Mouse (Mus musculus) midbrain, embryonic 11.5 days (tissue): ENCODE results near the gene Muc1. TPM values are rescaled to one million over a fixed set of nuclear protein-coding genes. Genes with fewer than 3 reads are reported as not detected.

Source experiments
- ATAC-seq: fragments of 200-750 bp; cut with Nextera tagmentation; 2 replicates; pipeline ENCODE4 v1.8.0; 2017; ENCODE audit warnings: moderate TSS enrichment, moderate library complexity; ENCODE audit not compliant: low FRiP score
- DNase-seq: peaks from one replicate; pipeline ENCODE4 v3.0.0; 2015; ENCODE audit warnings: low spot score; ENCODE audit errors: missing footprints
- H3K27ac ChIP-seq: fragments of 300-500 bp; sonication (generic); 2 replicates; pipeline ENCODE4 v1.5.1; 2014; ENCODE audit warnings: low read depth, low read length
- H3K27me3 ChIP-seq: fragments of 300-500 bp; sonication (generic); 2 replicates; pipeline ENCODE4 v1.6.1; 2014; ENCODE audit warnings: mild to moderate bottlenecking, low read length, moderate library complexity, mixed read lengths; ENCODE audit not compliant: control insufficient read depth, insufficient read depth
- H3K36me3 ChIP-seq: fragments of 300-500 bp; sonication (generic); 2 replicates; pipeline ENCODE4 v1.6.1; 2014; ENCODE audit warnings: mild to moderate bottlenecking, low read length, moderate library complexity, mixed read lengths; ENCODE audit not compliant: control insufficient read depth, insufficient read depth
- H3K4me1 ChIP-seq: fragments of 300-500 bp; sonication (generic); 2 replicates; pipeline ENCODE4 v1.6.1; 2014; ENCODE audit warnings: low read length; ENCODE audit not compliant: control insufficient read depth, insufficient read depth
- H3K4me2 ChIP-seq: fragments of 300-500 bp; sonication (generic); 2 replicates; pipeline ENCODE4 v1.6.1; 2014; ENCODE audit warnings: mild to moderate bottlenecking, moderate library complexity
- H3K4me3 ChIP-seq: fragments of 300-500 bp; sonication (generic); 2 replicates; pipeline ENCODE4 v1.5.1; 2014; ENCODE audit warnings: low read depth, low read length
- H3K9ac ChIP-seq: fragments of 300-500 bp; sonication (generic); 2 replicates; pipeline ENCODE4 v1.6.1; 2014; ENCODE audit warnings: low read length
- H3K9me3 ChIP-seq: fragments of 300-500 bp; sonication (generic); 2 replicates; pipeline ENCODE4 v1.6.1; 2016; ENCODE audit warnings: low read length; ENCODE audit not compliant: control insufficient read depth
- WGBS: fragments of 180-500 bp; shearing (Covaris S2); extraction: QIAGEN DNeasy Blood & Tissue Kit; methylation state at CpG from one replicate; pipeline ENCODE4 v1.1.7; 2014; 5-methylcytosine and 5-hydroxymethylcytosine counted together
- polyA plus RNA-seq: library from polyadenylated mRNA; unstranded; fragments of >200 nt; fragmentation: Nextera tagmentation; extraction: Ambion mirVana; gene quantifications from 2 replicates; pipeline ENCODE4 v1.2.1, GENCODE M21; 2014

The Muc1 gene
- polyA plus RNA-seq, 1 experiment from 2014 or later, result 2.7 TPM

DNA sequence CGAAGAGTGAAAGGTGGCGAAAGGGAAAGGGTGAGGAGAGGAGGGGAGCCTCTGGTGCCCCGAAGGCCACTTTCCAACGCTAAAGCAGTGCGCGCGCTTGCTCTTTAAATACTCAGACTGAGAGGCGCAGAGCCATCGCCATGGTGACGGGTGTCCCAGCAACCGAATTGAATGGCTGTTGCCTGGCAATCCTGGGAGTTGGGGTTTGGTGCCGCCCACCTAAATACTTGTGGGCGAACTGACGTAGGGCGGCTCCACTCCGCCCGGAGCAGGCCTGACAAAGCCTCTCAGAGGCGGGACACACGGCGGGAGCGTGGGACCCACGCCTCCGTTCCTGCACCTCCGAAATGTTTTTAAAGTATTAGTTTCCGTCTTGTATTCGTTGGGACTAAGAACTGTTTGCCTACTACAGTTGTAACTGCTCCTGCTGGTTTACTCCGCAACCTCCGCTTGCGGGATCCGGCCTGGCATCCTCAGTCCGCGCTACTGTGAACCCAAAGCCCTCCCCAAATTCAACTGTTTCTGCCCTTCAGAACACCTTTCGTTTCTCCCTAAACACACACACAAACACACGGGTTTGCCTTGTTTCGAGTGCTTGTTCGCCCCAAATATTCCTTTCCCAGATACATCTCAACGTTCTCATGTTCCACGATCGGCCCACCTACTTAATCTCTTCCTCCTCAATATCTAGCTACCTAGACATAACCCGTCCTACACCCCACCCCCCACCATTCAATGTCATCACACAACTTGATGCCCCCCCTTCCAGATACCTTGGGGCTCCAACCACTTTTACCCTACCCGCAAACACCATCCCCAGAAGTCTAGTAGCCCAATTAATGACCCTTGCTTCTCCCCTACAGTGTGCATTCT is 1.3 kb upstream of the Muc1 start:
- Histone ChIP-seq H3K4me2 (peak overlapping the region; percentile 83), H3K4me3 (peak overlapping the region; percentile 63), H3K27me3 (no peaks in the 10 kb centered on the region), H3K27ac (peak overlapping the region; percentile 89), H3K36me3 (peaks cover 9% of the 10 kb centered on the region; the same call in 1 of the 2 replicates), H3K4me1 (peaks cover 40% of the 10 kb centered on the region), H3K9ac (peak overlapping the region; percentile 93), H3K9me3 (no peaks in the 10 kb centered on the region)
- DNase-seq (peak; percentile 100), ATAC-seq (peak; percentile 76)
- WGBS, result 2% methylated on average over 41 of the region's 41 CpGs

DNA sequence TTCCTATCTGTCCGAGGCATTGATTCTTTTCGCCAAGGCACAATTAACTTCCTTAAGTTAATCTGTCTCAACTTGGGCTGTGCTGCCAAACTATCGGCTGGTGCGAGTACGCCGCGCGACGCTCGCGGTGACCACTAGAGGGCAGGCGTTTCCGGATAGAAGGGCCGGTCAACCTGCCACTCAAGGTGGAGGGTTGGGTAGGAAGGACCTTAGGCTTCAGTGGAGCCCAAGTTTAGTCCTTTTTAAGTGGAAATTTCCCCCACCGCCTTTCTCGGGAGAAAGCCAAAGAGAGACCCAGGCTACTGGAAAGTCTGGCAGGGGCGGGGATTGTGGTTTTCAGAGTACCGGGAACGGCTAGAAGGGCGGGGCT is 692 bp upstream of the Muc1 start:
- Histone ChIP-seq H3K9ac (peak overlapping the region; percentile 93), H3K36me3 (peaks cover 4% of the 10 kb centered on the region; the same call in 1 of the 2 replicates), H3K4me2 (peak overlapping the region; percentile 83), H3K27me3 (no peaks in the 10 kb centered on the region), H3K4me1 (peaks cover 33% of the 10 kb centered on the region), H3K9me3 (no peaks in the 10 kb centered on the region), H3K4me3 (peak overlapping the region; percentile 63), H3K27ac (peak overlapping the region; percentile 88)
- DNase-seq (peak; percentile 99), ATAC-seq (peak; percentile 34; the same call in 1 of the 2 replicates)
- WGBS, result under 1% methylated on average over 20 of the region's 20 CpGs

GRCm38 (mm10) chr3:89229276-89229675 is 419 bp downstream of the Muc1 start:
- H3K4me1 ChIP-seq, result peaks cover 22% of the 10 kb centered on the region
- no peak overlapping the region for H3K27ac ChIP-seq
- H3K9ac ChIP-seq, result 0 out of 2 replicates have a peak overlapping the region, but pooled peaks have one; percentile 21
- 73% methylated on average over 4 of the region's 4 CpGs for WGBS
- ATAC-seq (no peak), DNase-seq (no peak)
- H3K9me3 ChIP-seq, result no peaks in the 10 kb centered on the region
- no peaks in the 10 kb centered on the region for H3K27me3 ChIP-seq
- no peak overlapping the region for H3K4me3 ChIP-seq
- no peaks in the 10 kb centered on the region for H3K36me3 ChIP-seq
- no peak overlapping the region for H3K4me2 ChIP-seq

DNA sequence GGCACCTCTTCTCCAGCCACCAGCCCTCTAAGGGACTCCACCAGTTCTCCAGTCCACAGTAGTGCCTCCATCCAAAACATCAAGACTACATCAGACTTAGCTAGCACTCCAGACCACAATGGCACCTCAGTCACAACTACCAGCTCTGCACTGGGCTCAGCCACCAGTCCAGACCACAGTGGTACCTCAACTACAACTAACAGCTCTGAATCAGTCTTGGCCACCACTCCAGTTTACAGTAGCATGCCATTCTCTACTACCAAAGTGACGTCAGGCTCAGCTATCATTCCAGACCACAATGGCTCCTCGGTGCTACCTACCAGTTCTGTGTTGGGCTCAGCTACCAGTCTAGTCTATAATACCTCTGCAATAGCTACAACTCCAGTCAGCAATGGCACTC is 1.7 kb downstream of the Muc1 start:
- DNase-seq (no peak), ATAC-seq (no peak)
- no peak overlapping the region for H3K4me3 ChIP-seq
- 98% methylated on average over 2 of the region's 2 CpGs for WGBS
- no peak overlapping the region for H3K4me2 ChIP-seq
- no peak overlapping the region for H3K27ac ChIP-seq
- H3K9ac ChIP-seq, result no peak overlapping the region
- H3K4me1 ChIP-seq, result peaks cover 12% of the 10 kb centered on the region
- no peaks in the 10 kb centered on the region for H3K9me3 ChIP-seq
- no peaks in the 10 kb centered on the region for H3K36me3 ChIP-seq
- H3K27me3 ChIP-seq, result no peaks in the 10 kb centered on the region

- Histone ChIP-seq H3K27me3 (no peaks in the 10 kb centered on the region), H3K9me3 (no peaks in the 10 kb centered on the region), H3K9ac (no peak overlapping the region), H3K27ac (no peak overlapping the region), H3K4me1 (peaks cover 12% of the 10 kb centered on the region), H3K4me3 (no peak overlapping the region), H3K36me3 (no peaks in the 10 kb centered on the region), H3K4me2 (no peak overlapping the region)
- no peak for ATAC-seq
- no peak for DNase-seq
- WGBS, result 75% methylated on average over 7 of the region's 7 CpGs
These were observed 2.5 kb downstream of the Muc1 start for GRCm38 (mm10) chr3:89231345-89231744.

DNA sequence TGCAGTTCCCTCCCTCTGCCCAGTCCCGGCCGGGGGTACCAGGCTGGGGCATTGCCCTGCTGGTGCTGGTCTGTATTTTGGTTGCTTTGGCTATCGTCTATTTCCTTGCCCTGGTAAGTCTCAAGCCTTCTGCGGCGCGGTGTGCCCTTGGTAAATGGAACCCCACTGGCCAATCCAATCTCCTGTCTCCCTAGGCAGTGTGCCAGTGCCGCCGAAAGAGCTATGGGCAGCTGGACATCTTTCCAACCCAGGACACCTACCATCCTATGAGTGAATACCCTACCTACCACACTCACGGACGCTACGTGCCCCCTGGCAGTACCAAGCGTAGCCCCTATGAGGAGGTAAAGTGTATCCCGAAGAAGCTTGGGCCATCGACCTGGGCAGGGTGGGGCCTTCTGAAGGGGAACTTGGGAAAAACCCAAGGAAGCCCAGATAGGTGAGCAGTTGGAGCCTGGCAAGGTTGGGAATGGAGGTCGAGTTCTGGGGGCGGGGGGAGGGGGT is 3.0 kb downstream of the Muc1 start:
- Histone ChIP-seq H3K27ac (no peak overlapping the region), H3K4me3 (no peak overlapping the region), H3K9ac (no peak overlapping the region), H3K9me3 (no peaks in the 10 kb centered on the region), H3K36me3 (no peaks in the 10 kb centered on the region), H3K27me3 (no peaks in the 10 kb centered on the region), H3K4me1 (peaks cover 12% of the 10 kb centered on the region), H3K4me2 (no peak overlapping the region)
- no peak for DNase-seq
- 82% methylated on average over 16 of the region's 16 CpGs for WGBS
- no peak for ATAC-seq

GRCm38 (mm10) chr3:89232614-89233013 is 3.8 kb downstream of the Muc1 start:
- Histone ChIP-seq H3K4me3 (no peak overlapping the region), H3K9ac (no peak overlapping the region), H3K4me1 (peaks cover 10% of the 10 kb centered on the region), H3K27ac (no peak overlapping the region), H3K4me2 (no peak overlapping the region), H3K27me3 (no peaks in the 10 kb centered on the region), H3K36me3 (no peaks in the 10 kb centered on the region), H3K9me3 (no peaks in the 10 kb centered on the region)
- DNase-seq, result no peak
- ATAC-seq, result no peak
- 70% methylated on average over 6 of the region's 6 CpGs for WGBS

DNA sequence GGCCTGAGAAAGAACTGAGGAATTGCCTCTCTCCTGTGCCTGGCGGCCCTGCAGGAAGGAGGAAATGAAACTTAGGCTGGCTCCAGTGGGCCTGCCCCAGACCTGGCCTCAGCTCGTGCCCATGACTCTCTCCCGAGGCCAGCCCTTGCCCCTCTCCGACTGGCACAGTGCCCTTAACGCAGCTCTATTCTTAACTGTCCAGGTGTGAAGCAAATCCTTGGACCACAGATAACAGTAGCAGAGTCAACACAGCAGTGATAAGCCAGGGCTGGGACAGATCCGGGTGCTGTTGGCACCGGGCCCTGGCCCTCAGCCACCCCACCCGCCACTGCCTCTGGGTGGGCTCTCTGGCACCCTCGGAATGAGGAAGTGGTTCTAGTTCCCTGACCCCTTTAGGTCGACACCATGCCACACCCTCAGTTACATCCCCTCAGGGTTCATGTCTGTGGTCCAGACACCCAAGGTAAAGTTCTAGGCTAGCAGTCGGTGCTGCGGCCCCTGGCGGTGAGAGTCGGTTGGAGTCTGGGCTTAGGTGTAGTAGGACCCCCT is 4.8 kb downstream of the Muc1 start:
- Histone ChIP-seq H3K4me2 (no peak overlapping the region), H3K4me1 (peaks cover 4% of the 10 kb centered on the region), H3K27ac (no peak overlapping the region), H3K27me3 (no peaks in the 10 kb centered on the region), H3K9me3 (no peaks in the 10 kb centered on the region), H3K4me3 (no peak overlapping the region), H3K36me3 (no peaks in the 10 kb centered on the region; the same call in 1 of the 2 replicates), H3K9ac (no peak overlapping the region)
- DNase-seq (peak; percentile 53), ATAC-seq (no peak)
- WGBS, result 90% methylated on average over 14 of the region's 14 CpGs

GRCm38 (mm10) chr3:89236516-89236915 is 7.7 kb downstream of the Muc1 start:
- 92% methylated on average over 10 of the region's 10 CpGs for WGBS
- H3K9me3 ChIP-seq, result no peaks in the 10 kb centered on the region
- H3K9ac ChIP-seq, result no peak overlapping the region
- ATAC-seq (no peak), DNase-seq (no peak)
- no peak overlapping the region for H3K27ac ChIP-seq
- no peaks in the 10 kb centered on the region; the same call in 1 of the 2 replicates for H3K36me3 ChIP-seq
- H3K4me2 ChIP-seq, result no peak overlapping the region
- no peaks in the 10 kb centered on the region for H3K27me3 ChIP-seq
- H3K4me1 ChIP-seq, result no peaks in the 10 kb centered on the region
- no peak overlapping the region for H3K4me3 ChIP-seq
